Mouse (Mus musculus) olfactory bulb, adult 2 months (tissue): ENCODE measurements around the gene Gast. TPM values are rescaled to one million over a fixed set of nuclear protein-coding genes. Genes with fewer than 3 reads are reported as not detected.
"Not testable (repeated sequence)": the region's sequence is repeated elsewhere in the genome, so short reads cannot be mapped to it uniquely, and the experiment has no call there.

Experiments used
- H3K27ac ChIP-seq: fragments of 200-500 bp; 2 replicates; pipeline ENCODE4 v1.5.1; 2012; ENCODE audit warnings: low read depth, low read length; ENCODE audit not compliant: insufficient read depth
- H3K4me1 ChIP-seq: fragments of 200-500 bp; 2 replicates; pipeline ENCODE4 v1.6.1; 2012; ENCODE audit warnings: low read length; ENCODE audit not compliant: control insufficient read depth, insufficient read depth
- H3K4me3 ChIP-seq: fragments of 200-500 bp; 2 replicates; pipeline ENCODE4 v1.5.1; 2012; ENCODE audit warnings: mild to moderate bottlenecking, low read depth, low read length, moderate library complexity; ENCODE audit not compliant: insufficient read depth
- CTCF ChIP-seq: fragments of 200-500 bp; IDR thresholded peaks from 2 replicates; pipeline ENCODE4 v1.5.1; 2012; ENCODE audit warnings: low read depth, mild to moderate bottlenecking, low read length, moderate library complexity; ENCODE audit not compliant: insufficient read depth
- POLR2A ChIP-seq: fragments of 200-500 bp; IDR thresholded peaks from 2 replicates; pipeline ENCODE4 v1.6.1; 2012; ENCODE audit warnings: mild to moderate bottlenecking, low read depth, low read length, moderate library complexity; ENCODE audit not compliant: insufficient read depth
- WGBS: fragments of 180-500 bp; shearing (Covaris S2); methylation state at CpG from one replicate; pipeline ENCODE4 v1.1.7; 2018; 5-methylcytosine and 5-hydroxymethylcytosine counted together
- polyA plus RNA-seq: library from polyadenylated mRNA; stranded (reverse); fragments of >200 nt; gene quantifications from 2 replicates; pipeline ENCODE4 v1.2.4, GENCODE M21; 2012; ENCODE audit warnings: low replicate concordance; ENCODE audit not compliant: missing spikeins, insufficient read depth, insufficient read length

Gast gene
- polyA plus RNA-seq, 1 experiment: not detected

DNA sequence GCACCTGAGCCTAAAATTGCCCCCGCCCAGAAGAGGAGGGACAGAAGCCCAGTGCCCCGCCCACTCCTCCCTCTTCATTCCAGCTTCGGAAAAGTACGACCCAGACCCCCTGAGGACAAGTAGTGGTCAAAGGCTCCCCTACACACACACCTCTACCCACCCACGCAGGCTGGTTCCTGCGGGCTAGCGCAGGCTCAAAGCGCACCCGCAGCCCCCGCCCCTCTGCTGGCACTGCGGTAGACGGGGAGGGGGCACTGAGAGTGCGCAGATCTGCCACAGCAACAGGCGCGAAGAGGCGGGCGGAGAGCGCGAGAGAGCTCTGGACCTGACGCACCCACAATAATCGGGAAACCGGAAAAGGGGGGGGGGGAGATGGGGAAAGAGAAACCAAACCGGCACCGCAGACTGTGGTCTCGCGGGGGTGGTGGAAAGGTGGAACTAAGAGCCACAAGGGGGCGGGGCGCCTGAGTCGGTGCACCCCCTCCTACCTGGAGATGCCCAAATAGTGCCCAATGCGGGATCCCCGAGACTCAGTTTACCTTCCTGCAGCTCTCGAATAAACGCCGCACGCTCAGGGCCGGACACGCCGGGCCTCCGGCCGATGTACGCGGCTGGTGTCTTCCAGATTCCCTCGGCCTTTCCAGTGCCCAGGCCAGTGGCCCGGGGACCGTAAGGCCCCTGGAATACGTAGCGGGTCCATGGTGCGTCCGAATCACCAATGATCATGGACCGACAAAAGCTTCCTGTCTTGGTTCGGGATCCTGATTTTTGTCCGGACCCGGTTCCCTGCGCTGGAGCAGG, 21.1 kb downstream of the Gast start:
- TF ChIP-seq CTCF (no peak), POLR2A (0 out of 2 replicates have a peak, but pooled peaks have one; percentile 31)
- Histone ChIP-seq H3K27ac (peak overlapping the region; percentile 96), H3K4me3 (peak overlapping the region; percentile 78), H3K4me1 (peaks cover 36% of the 10 kb centered on the region)
- under 1% methylated on average over 54 of the region's 54 CpGs for WGBS

- peak within 1 kb of the TSS; percentile 96 for H3K27ac ChIP-seq
- WGBS: under 1% methylated on average over 49 of the region's 49 CpGs
- H3K4me1 ChIP-seq: peaks cover 35% of the 10 kb centered on the region
- H3K4me3 ChIP-seq: peak within 1 kb of the TSS; percentile 78
- TF ChIP-seq POLR2A (peak; percentile 69), CTCF (no peak)
Measured at GRCm38 (mm10) chr11:100355972-100356818, 22.0 kb downstream of the Gast start, which contains the start of gene Hap1. Gene Hap1 (minus strand): TSS chr11:100356128.

DNA sequence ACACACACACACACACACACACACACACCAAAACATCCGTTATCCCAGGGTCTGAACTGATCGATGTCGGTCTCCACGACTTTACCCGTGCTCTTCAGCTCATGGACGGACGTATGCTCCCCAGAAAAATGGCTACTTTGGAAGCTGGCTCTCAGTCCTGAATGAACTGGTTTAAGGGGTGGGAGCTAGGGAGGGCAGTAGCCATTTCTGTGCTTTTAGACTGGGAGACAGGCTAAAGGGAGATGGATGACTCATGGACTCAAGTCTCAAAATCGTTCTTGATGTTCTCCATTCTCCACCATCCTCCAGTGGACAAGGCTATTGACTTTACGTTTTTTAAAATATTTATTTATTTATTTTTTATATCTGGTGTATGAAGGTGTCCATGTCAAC, 22.6 kb downstream of the Gast start:
- Histone ChIP-seq H3K27ac (peak overlapping the region; percentile 60), H3K4me3 (peak overlapping the region; percentile 78), H3K4me1 (peaks cover 28% of the 10 kb centered on the region)
- 9% methylated on average over 9 of the region's 9 CpGs for WGBS
- TF ChIP-seq CTCF: no peak
- TF ChIP-seq POLR2A: no peak

GRCm38 (mm10) chr11:100357408-100357807, 23.2 kb downstream of the Gast start:
- Histone ChIP-seq H3K27ac (no peak overlapping the region), H3K4me3 (no peak overlapping the region), H3K4me1 (peaks cover 22% of the 10 kb centered on the region)
- no peak for TF ChIP-seq POLR2A
- TF ChIP-seq CTCF: no peak
- WGBS: 59% methylated on average over 5 of the region's 5 CpGs

- peaks cover 12% of the 10 kb centered on the region for H3K4me1 ChIP-seq
- no peak overlapping the region for H3K27ac ChIP-seq
- TF ChIP-seq POLR2A: no peak
- TF ChIP-seq CTCF: no peak
- H3K4me3 ChIP-seq: no peak overlapping the region
- WGBS: 88% methylated on average over 6 of the region's 6 CpGs
Measured at GRCm38 (mm10) chr11:100360175-100360574, 26.0 kb downstream of the Gast start.

DNA sequence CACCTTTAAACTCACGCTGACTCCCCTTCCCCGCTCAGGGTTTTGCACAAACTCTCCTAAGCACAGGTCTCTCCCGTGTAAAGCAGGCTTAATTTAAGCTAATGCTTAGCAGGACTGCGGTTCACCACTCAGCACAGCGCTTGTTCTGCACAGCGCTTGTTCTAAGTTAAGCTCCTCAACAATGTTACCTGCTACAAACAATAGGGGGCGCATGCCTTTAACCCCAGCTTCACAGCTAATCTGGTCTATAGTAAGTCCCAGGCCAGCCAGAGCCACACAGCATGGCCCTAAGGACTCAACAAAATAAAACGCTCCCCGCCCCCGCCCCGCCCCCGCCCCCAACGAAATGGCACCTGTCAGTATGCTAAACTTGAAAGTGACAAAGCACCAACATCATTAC, 26.9 kb downstream of the Gast start:
- H3K4me3 ChIP-seq, H3K27ac ChIP-seq: not testable (repeated sequence)
- no CpG with 5 or more reads among the region's 13 CpGs for WGBS
- H3K4me1 ChIP-seq: peaks cover 15% of the 10 kb centered on the region

GRCm38 (mm10) chr11:100362209-100362978, 28.2 kb downstream of the Gast start:
- TF ChIP-seq CTCF: peak; percentile 38; the same call in 1 of the 2 replicates
- no peak for TF ChIP-seq POLR2A
- H3K4me1 ChIP-seq: peaks cover 12% of the 10 kb centered on the region
- H3K4me3 ChIP-seq: no peak overlapping the region
- 15% methylated on average over 8 of the region's 8 CpGs for WGBS
- H3K27ac ChIP-seq: no peak overlapping the region

- no peak for TF ChIP-seq CTCF
- TF ChIP-seq POLR2A: no peak
- WGBS: 18% methylated on average over 12 of the region's 12 CpGs
- H3K4me1 ChIP-seq: peaks cover 12% of the 10 kb centered on the region
- no peak overlapping the region for H3K27ac ChIP-seq
- H3K4me3 ChIP-seq: no peak overlapping the region
Measured at GRCm38 (mm10) chr11:100362979-100363562, 28.9 kb downstream of the Gast start.

GRCm38 (mm10) chr11:100369145-100369544, 34.9 kb downstream of the Gast start:
- H3K4me3 ChIP-seq: no peak overlapping the region
- 75% methylated on average over 7 of the region's 7 CpGs for WGBS
- peaks cover 14% of the 10 kb centered on the region for H3K4me1 ChIP-seq
- TF ChIP-seq CTCF (no peak), POLR2A (no peak)
- H3K27ac ChIP-seq: no peak overlapping the region
